Mouse (Mus musculus): Measurements from ENCODE around the gene Rap1gap. TPM values are rescaled to one million over a fixed set of nuclear protein-coding genes. Genes with fewer than 3 reads are reported as not detected.

Rap1gap gene
- polyA plus RNA-seq, 1 experiment from 2014 or later: 6.1 TPM

GRCm38 (mm10) chr4:137678568-137678967 is 14.0 kb downstream of the Rap1gap start:
- Histone ChIP-seq H3K4me1 (peaks cover 11% of the 10 kb centered on the region), H3K9me3 (no peaks in the 10 kb centered on the region), H3K27me3 (replicated peaks) (peaks cover 97% of the 10 kb centered on the region), H3K27ac (replicated peaks) (no peak overlapping the region), H3K9ac (no peak overlapping the region), H3K36me3 (no peaks in the 10 kb centered on the region), H3K4me2 (no peak overlapping the region), H3K4me3 (no peak overlapping the region)
- ATAC-seq (ENCODE audit: extremely low read depth, insufficient number of reproducible peaks, low FRiP score, low TSS enrichment): no peak
- 62% methylated on average over 9 of the region's 9 CpGs for WGBS

GRCm38 (mm10) chr4:137679979-137680550 is 15.5 kb downstream of the Rap1gap start:
- Histone ChIP-seq H3K27me3 (replicated peaks) (peaks cover 98% of the 10 kb centered on the region), H3K27ac (replicated peaks) (no peak overlapping the region), H3K36me3 (no peaks in the 10 kb centered on the region)

DNA sequence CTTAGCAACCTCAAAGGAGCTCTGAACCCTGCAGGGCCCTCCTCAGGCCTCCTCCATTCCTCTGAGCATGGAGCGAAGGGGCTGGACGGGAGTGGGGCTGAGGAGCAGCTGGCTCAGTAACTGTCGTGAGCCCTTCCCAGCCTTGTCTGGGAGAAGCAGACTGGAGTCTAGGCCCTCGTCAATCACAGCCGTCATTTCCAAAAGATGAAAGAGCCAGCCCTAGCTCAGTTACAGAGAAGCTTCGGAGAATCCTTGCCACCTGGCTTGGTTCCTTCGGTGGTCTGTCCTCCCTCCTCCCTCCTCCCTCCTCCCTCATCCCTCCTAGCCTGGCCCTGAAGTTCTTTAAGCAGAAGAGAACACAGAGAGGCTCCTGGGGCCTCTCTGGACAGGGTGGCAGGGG is 16.2 kb downstream of the Rap1gap start:
- WGBS: 31% methylated on average over 7 of the region's 7 CpGs
- Histone ChIP-seq H3K27ac (replicated peaks) (no peak overlapping the region), H3K4me1 (peaks cover 11% of the 10 kb centered on the region), H3K27me3 (replicated peaks) (peaks cover 98% of the 10 kb centered on the region), H3K4me2 (no peak overlapping the region), H3K4me3 (no peak overlapping the region), H3K36me3 (no peaks in the 10 kb centered on the region), H3K9me3 (no peaks in the 10 kb centered on the region), H3K9ac (no peak overlapping the region)
- no peak for ATAC-seq (ENCODE audit: extremely low read depth, insufficient number of reproducible peaks, low FRiP score, low TSS enrichment)

More at GRCm38 (mm10) chr4:137679979-137680550, 15.5 kb downstream of the Rap1gap start:
- peaks cover 11% of the 10 kb centered on the region for H3K4me1 ChIP-seq
- no peaks in the 10 kb centered on the region for H3K9me3 ChIP-seq
- H3K4me2 ChIP-seq: no peak overlapping the region
- no peak overlapping the region for H3K9ac ChIP-seq
- H3K4me3 ChIP-seq: no peak overlapping the region
- no peak for ATAC-seq (ENCODE audit: extremely low read depth, insufficient number of reproducible peaks, low FRiP score, low TSS enrichment)
- 68% methylated on average over 2 of the region's 2 CpGs for WGBS

- ATAC-seq (ENCODE audit: extremely low read depth, insufficient number of reproducible peaks, low FRiP score, low TSS enrichment): no peak
- Histone ChIP-seq H3K4me2 (peak overlapping the region; percentile 73), H3K9me3 (no peaks in the 10 kb centered on the region), H3K9ac (peak overlapping the region; percentile 64), H3K4me3 (peak overlapping the region; percentile 46), H3K27ac (replicated peaks) (no peak overlapping the region), H3K36me3 (no peaks in the 10 kb centered on the region), H3K27me3 (replicated peaks) (peaks cover 100% of the 10 kb centered on the region), H3K4me1 (peaks cover 11% of the 10 kb centered on the region)
- 6% methylated on average over 52 of the region's 52 CpGs for WGBS
These were observed 17.0 kb downstream of the Rap1gap start for GRCm38 (mm10) chr4:137681408-137682104.

- Histone ChIP-seq H3K27ac (replicated peaks) (no peak overlapping the region), H3K9me3 (no peaks in the 10 kb centered on the region), H3K4me2 (no peak overlapping the region), H3K4me1 (peaks cover 11% of the 10 kb centered on the region), H3K4me3 (no peak overlapping the region), H3K9ac (no peak overlapping the region), H3K27me3 (replicated peaks) (peaks cover 98% of the 10 kb centered on the region), H3K36me3 (no peaks in the 10 kb centered on the region)
- ATAC-seq (ENCODE audit: extremely low read depth, insufficient number of reproducible peaks, low FRiP score, low TSS enrichment): no peak
- 37% methylated on average over 7 of the region's 7 CpGs for WGBS
These were observed 18.5 kb downstream of the Rap1gap start for GRCm38 (mm10) chr4:137682961-137683453.

DNA sequence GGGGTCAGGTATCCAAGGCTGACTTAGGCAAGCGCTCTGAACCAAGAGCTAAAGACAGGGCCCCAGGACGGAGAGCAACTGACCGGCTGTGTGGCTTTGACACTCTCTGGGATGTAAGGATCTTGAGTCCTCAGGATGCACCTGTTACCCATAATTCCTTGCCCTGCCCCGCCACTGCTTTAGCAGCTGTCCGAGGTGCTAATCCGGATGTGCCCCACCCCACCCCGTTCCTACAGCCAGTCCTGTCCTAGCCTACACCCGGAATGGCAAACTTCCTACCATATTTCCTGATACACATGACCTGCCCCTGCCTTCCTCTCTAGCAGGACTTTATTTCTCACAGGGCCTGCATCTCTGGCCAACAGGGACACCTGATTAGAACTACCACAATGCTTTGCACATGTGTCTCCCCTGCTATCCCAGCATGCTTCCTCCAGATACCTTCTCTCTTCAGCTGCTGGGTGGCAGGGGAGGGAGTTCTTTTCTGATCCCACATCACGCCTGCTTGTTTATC is 20.4 kb downstream of the Rap1gap start:
- H3K27me3 ChIP-seq (replicated peaks): peaks cover 91% of the 10 kb centered on the region
- no peaks in the 10 kb centered on the region for H3K36me3 ChIP-seq
- ATAC-seq (ENCODE audit: extremely low read depth, insufficient number of reproducible peaks, low FRiP score, low TSS enrichment): no peak
- H3K4me3 ChIP-seq: no peak overlapping the region
- H3K9ac ChIP-seq: no peak overlapping the region
- no peak overlapping the region for H3K4me2 ChIP-seq
- H3K27ac ChIP-seq (replicated peaks): no peak overlapping the region
- H3K4me1 ChIP-seq: peaks cover 11% of the 10 kb centered on the region
- no peaks in the 10 kb centered on the region for H3K9me3 ChIP-seq
- WGBS: 28% methylated on average over 9 of the region's 9 CpGs

DNA sequence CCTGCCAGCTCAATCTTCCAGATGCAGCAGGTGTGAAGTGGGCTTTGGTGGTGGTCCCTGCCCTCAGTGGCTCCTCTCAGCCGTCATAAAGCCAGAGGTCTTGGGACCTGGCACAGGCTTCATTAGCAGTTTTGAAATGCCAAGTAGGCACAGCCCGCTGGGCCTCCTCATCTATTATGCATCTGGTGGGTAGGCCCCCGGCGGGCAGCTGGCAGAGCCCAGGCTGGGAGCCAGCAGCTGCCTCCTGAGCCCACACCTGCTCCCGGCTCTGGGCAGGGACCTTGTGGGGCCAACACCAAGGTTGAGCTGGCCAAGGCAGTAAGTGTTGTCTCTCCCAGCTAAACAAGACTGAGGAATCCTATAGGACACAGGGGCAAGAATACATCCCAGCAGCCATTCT is 21.8 kb downstream of the Rap1gap start:
- 71% methylated on average over 5 of the region's 5 CpGs for WGBS
- no peak overlapping the region for H3K27ac ChIP-seq (replicated peaks)
- no peak for ATAC-seq (ENCODE audit: extremely low read depth, insufficient number of reproducible peaks, low FRiP score, low TSS enrichment)
- peaks cover 90% of the 10 kb centered on the region for H3K27me3 ChIP-seq (replicated peaks)
- H3K9ac ChIP-seq: no peak overlapping the region
- H3K4me1 ChIP-seq: peaks cover 6% of the 10 kb centered on the region
- no peaks in the 10 kb centered on the region for H3K9me3 ChIP-seq
- no peaks in the 10 kb centered on the region for H3K36me3 ChIP-seq
- no peak overlapping the region for H3K4me3 ChIP-seq
- no peak overlapping the region for H3K4me2 ChIP-seq

- Histone ChIP-seq H3K9me3 (no peaks in the 10 kb centered on the region), H3K27ac (replicated peaks) (no peak overlapping the region), H3K4me2 (no peak overlapping the region), H3K4me1 (no peaks in the 10 kb centered on the region), H3K9ac (no peak overlapping the region), H3K36me3 (no peaks in the 10 kb centered on the region), H3K4me3 (no peak overlapping the region), H3K27me3 (replicated peaks) (peaks cover 90% of the 10 kb centered on the region)
- no peak for ATAC-seq (ENCODE audit: extremely low read depth, insufficient number of reproducible peaks, low FRiP score, low TSS enrichment)
- WGBS: 70% methylated on average over 14 of the region's 14 CpGs
These were observed 22.8 kb downstream of the Rap1gap start for GRCm38 (mm10) chr4:137687234-137687825.

DNA sequence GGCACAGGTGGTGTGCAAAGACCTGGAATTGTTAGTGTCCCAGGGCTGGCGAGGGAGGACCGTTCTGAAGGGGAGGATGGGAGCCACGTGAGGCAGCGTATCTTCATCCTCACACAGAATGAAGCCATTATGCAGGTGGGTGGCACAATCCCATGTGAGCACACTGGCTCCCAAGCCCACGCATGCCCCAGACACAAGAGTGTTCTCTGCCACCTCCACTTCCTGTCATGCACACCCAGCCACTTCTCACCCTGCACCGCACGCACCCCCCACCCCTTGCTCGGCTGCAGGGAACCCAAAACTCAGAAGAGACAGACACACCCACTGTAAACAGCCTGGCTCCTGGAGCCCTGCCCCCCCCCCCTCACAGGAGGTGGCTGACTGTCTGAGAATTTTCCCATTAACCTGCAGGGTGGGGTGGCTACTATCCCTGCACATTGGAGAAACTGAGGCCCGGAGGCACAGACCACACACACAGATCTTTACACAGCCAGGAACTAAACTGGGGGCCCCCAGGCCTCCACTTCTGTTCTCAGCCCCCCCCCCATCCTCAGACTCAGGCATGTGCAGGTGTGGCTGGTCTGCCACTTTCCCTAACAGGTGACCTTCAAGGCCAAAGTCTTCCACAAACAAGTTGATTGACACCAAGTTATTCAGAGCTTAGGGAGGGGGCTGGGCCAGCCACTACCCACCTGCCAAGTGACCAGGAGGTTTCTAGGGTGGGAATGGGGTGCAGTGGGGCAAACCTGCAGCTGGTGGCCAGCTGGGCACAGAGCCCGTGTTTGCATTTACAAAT is 27.8 kb downstream of the Rap1gap start:
- H3K4me3 ChIP-seq: no peak overlapping the region
- H3K4me1 ChIP-seq: peaks cover 19% of the 10 kb centered on the region
- H3K9me3 ChIP-seq: no peaks in the 10 kb centered on the region
- no peak overlapping the region for H3K4me2 ChIP-seq
- H3K27ac ChIP-seq (replicated peaks): no peak overlapping the region
- H3K36me3 ChIP-seq: no peaks in the 10 kb centered on the region
- H3K27me3 ChIP-seq (replicated peaks): peaks cover 60% of the 10 kb centered on the region
- no peak for ATAC-seq (ENCODE audit: extremely low read depth, insufficient number of reproducible peaks, low FRiP score, low TSS enrichment)
- WGBS: 74% methylated on average over 10 of the region's 10 CpGs
- no peak overlapping the region for H3K9ac ChIP-seq

DNA sequence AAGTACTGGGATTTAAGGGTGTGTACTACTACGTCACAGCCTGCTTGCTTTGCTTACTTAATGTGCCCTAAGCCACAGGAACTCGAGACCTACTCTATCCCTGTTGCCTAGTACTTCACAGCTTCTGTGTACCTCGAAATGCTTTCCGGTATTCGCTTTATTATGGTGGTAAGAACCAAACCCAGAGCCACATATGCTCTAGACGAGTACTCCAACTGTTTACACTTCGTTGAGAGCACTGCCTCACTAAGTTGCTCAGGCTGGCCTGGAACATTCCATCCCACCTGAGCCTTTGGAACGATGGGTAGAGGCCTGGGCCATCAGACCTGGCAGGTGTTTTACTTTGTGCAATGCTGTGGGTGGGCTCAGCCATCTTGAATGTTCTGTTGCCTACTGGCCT is 30.8 kb downstream of the Rap1gap start:
- Histone ChIP-seq H3K36me3 (no peaks in the 10 kb centered on the region), H3K27me3 (replicated peaks) (peaks cover 45% of the 10 kb centered on the region), H3K27ac (replicated peaks) (no peak overlapping the region), H3K4me3 (no peak overlapping the region), H3K9me3 (no peaks in the 10 kb centered on the region), H3K4me1 (peaks cover 43% of the 10 kb centered on the region), H3K4me2 (no peak overlapping the region), H3K9ac (no peak overlapping the region)
- 75% methylated on average over 8 of the region's 8 CpGs for WGBS
- no peak for ATAC-seq (ENCODE audit: extremely low read depth, insufficient number of reproducible peaks, low FRiP score, low TSS enrichment)

DNA sequence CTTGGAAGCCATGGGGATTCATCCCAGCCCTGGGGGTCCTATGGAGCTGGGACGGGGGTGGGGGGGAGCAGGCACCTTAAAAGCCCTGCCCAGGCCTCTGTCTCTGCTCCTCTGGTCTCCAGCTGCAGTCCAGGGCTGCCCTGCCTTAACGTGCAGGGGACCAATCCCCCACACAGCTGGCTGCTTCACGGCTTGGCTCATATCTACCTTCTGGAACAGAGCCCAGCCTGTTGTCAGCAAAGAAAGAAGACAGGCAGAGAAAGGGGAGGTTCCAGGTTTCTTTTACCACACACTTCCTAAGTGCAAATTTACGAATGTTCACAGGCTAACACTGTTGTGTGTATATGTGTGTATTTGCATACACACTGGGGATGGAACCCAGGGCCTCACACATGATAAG is 31.4 kb downstream of the Rap1gap start:
- H3K9me3 ChIP-seq: no peaks in the 10 kb centered on the region
- H3K9ac ChIP-seq: no peak overlapping the region
- no peak overlapping the region for H3K4me2 ChIP-seq
- WGBS: 13% methylated on average over 4 of the region's 4 CpGs
- H3K4me3 ChIP-seq: no peak overlapping the region
- H3K27me3 ChIP-seq (replicated peaks): peaks cover 44% of the 10 kb centered on the region
- no peaks in the 10 kb centered on the region for H3K36me3 ChIP-seq
- ATAC-seq (ENCODE audit: extremely low read depth, insufficient number of reproducible peaks, low FRiP score, low TSS enrichment): no peak; the same call in 1 of the 2 replicates
- H3K4me1 ChIP-seq: peaks cover 44% of the 10 kb centered on the region
- H3K27ac ChIP-seq (replicated peaks): 0 out of 2 replicates have a peak overlapping the region, but pooled peaks have one; percentile 20

Measured in heart, embryonic 13.5 days (tissue).